Mouse (Mus musculus): ENCODE results near the gene Stambp.
"Not testable (repeated sequence)": the region's sequence is repeated elsewhere in the genome, so short reads cannot be mapped to it uniquely, and the experiment has no call there.

DNA sequence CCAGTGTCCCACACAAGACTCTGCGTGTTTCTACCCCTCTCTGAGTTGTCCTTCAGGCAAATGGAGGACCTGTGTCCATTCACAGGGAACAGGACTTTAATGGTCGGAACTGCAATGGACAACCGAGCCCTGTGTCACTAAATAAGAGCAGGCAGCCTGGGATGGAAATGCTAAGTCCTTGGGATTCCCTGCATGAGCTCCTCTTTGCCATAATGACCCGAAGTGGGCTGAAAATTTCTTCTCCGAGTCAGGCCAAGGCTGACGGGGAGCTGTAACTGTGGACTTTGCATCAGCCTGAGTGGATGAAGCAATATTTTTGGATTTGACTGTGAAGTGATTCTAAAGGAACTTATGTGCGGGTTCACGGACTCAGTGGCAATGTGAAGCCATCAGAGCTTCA, 14.7 kb upstream of the Stambp start:
- not testable (repeated sequence) for TF ChIP-seq CTCF (IDR thresholded peaks at IDR 0.05; ENCODE audit: extremely low read depth, insufficient read depth, insufficient read length, insufficient replicate concordance); POLR2A (IDR thresholded peaks at IDR 0.05; ENCODE audit: low read depth, low read length)

All from spleen, adult 2 months (tissue).